Mouse (Mus musculus) forebrain, embryonic 16.5 days (tissue): ENCODE results near the gene Avil. TPM values are rescaled to one million over a fixed set of nuclear protein-coding genes. Genes with fewer than 3 reads are reported as not detected.

Experiments used
- ATAC-seq: fragments of 200-750 bp; cut with Nextera tagmentation; 2 replicates; pipeline ENCODE4 v1.8.0; 2017; ENCODE audit warnings: mild to moderate bottlenecking, moderate library complexity
- H3K27ac ChIP-seq: fragments of 300-500 bp; sonication (generic); 2 replicates; pipeline ENCODE4 v1.5.1; 2014; ENCODE audit warnings: low read length, control low read depth
- H3K27me3 ChIP-seq: fragments of 300-500 bp; sonication (generic); replicated peaks from 2 replicates; pipeline ENCODE4 v1.6.1; 2014; ENCODE audit warnings: low read length; ENCODE audit not compliant: control insufficient read depth, insufficient read depth
- H3K36me3 ChIP-seq: fragments of 300-500 bp; sonication (generic); 2 replicates; pipeline ENCODE4 v1.6.1; 2014; ENCODE audit not compliant: control insufficient read depth, insufficient read depth
- H3K4me1 ChIP-seq: fragments of 300-500 bp; sonication (generic); replicated peaks from 2 replicates; pipeline ENCODE4 v1.6.1; 2014; ENCODE audit warnings: low read length; ENCODE audit not compliant: control insufficient read depth, insufficient read depth
- H3K4me2 ChIP-seq: fragments of 300-500 bp; sonication (generic); 2 replicates; pipeline ENCODE4 v1.6.1; 2014; ENCODE audit warnings: mild to moderate bottlenecking, low read length, control low read depth
- H3K4me3 ChIP-seq: fragments of 300-500 bp; sonication (generic); replicated peaks from 2 replicates; pipeline ENCODE4 v1.5.1; 2014; ENCODE audit warnings: mild to moderate bottlenecking, low read length, control low read depth
- H3K9ac ChIP-seq: fragments of 300-500 bp; sonication (generic); replicated peaks from 2 replicates; pipeline ENCODE4 v1.6.1; 2014; ENCODE audit warnings: low read depth, low read length, control low read depth
- H3K9me3 ChIP-seq: fragments of 300-500 bp; sonication (generic); 2 replicates; pipeline ENCODE4 v1.6.1; 2016; ENCODE audit warnings: low read length; ENCODE audit not compliant: control insufficient read depth
- WGBS: fragments of 180-500 bp; shearing (Covaris S2); extraction: QIAGEN DNeasy Blood & Tissue Kit; methylation state at CpG from one replicate; pipeline ENCODE4 v1.1.7; 2014; 5-methylcytosine and 5-hydroxymethylcytosine counted together
- polyA plus RNA-seq: library from polyadenylated mRNA; unstranded; fragments of >200 nt; fragmentation: Nextera tagmentation; extraction: Ambion mirVana; gene quantifications from 2 replicates; pipeline ENCODE4 v1.2.1, GENCODE M21; 2015

Avil gene
- polyA plus RNA-seq, 1 experiment from 2014 or later = 0.15 TPM

GRCm38 (mm10) chr10:126980221-126980932 is 20.1 kb upstream of the Avil start:
- peak overlapping the region; percentile 100 for H3K27ac ChIP-seq
- ATAC-seq = peak; percentile 34
- peaks cover 54% of the 10 kb centered on the region for H3K4me1 ChIP-seq
- no peaks in the 10 kb centered on the region for H3K36me3 ChIP-seq
- no peaks in the 10 kb centered on the region for H3K9me3 ChIP-seq
- peak overlapping the region; percentile 90 for H3K4me3 ChIP-seq
- no peaks in the 10 kb centered on the region for H3K27me3 ChIP-seq
- peak overlapping the region; percentile 77 for H3K4me2 ChIP-seq
- 0% methylated on average over 16 of the region's 16 CpGs for WGBS
- H3K9ac ChIP-seq = peak overlapping the region; percentile 92

GRCm38 (mm10) chr10:126980933-126981530 is 19.5 kb upstream of the Avil start:
- Histone ChIP-seq H3K27ac (peak overlapping the region; percentile 100), H3K9me3 (no peaks in the 10 kb centered on the region), H3K36me3 (no peaks in the 10 kb centered on the region), H3K27me3 (no peaks in the 10 kb centered on the region), H3K4me2 (peak overlapping the region; percentile 77), H3K9ac (peak overlapping the region; percentile 92), H3K4me3 (peak overlapping the region; percentile 90), H3K4me1 (peaks cover 58% of the 10 kb centered on the region)
- ATAC-seq = no peak
- 1% methylated on average over 11 of the region's 11 CpGs for WGBS

- WGBS = 62% methylated on average over 3 of the region's 3 CpGs
- Histone ChIP-seq H3K27me3 (no peaks in the 10 kb centered on the region), H3K9me3 (no peaks in the 10 kb centered on the region), H3K4me1 (peaks cover 65% of the 10 kb centered on the region), H3K4me3 (no peak overlapping the region; the same call in 1 of the 2 replicates), H3K36me3 (no peaks in the 10 kb centered on the region), H3K4me2 (peak overlapping the region; percentile 77), H3K9ac (0 out of 2 replicates have a peak overlapping the region, but pooled peaks have one; percentile 24), H3K27ac (no peak overlapping the region)
- ATAC-seq = no peak
Observed at GRCm38 (mm10) chr10:126981746-126982145, 18.8 kb upstream of the Avil start.

GRCm38 (mm10) chr10:126983193-126983725 is 17.2 kb upstream of the Avil start:
- Histone ChIP-seq H3K36me3 (no peaks in the 10 kb centered on the region), H3K4me3 (no peak overlapping the region), H3K27ac (no peak overlapping the region), H3K4me1 (peaks cover 69% of the 10 kb centered on the region), H3K27me3 (no peaks in the 10 kb centered on the region), H3K9me3 (no peaks in the 10 kb centered on the region), H3K9ac (0 out of 2 replicates have a peak overlapping the region, but pooled peaks have one; percentile 6), H3K4me2 (peak overlapping the region; percentile 77)
- no peak for ATAC-seq
- 55% methylated on average over 14 of the region's 14 CpGs for WGBS

GRCm38 (mm10) chr10:126984189-126985004 is 16.1 kb upstream of the Avil start:
- Histone ChIP-seq H3K9ac (no peak overlapping the region), H3K36me3 (no peaks in the 10 kb centered on the region), H3K27me3 (no peaks in the 10 kb centered on the region), H3K9me3 (no peaks in the 10 kb centered on the region), H3K27ac (peak overlapping the region; percentile 62), H3K4me1 (peaks cover 74% of the 10 kb centered on the region), H3K4me2 (0 out of 2 replicates have a peak overlapping the region, but pooled peaks have one; percentile 3), H3K4me3 (no peak overlapping the region)
- WGBS = 14% methylated on average over 5 of the region's 5 CpGs
- ATAC-seq = no peak

- 70% methylated on average over 4 of the region's 4 CpGs for WGBS
- peak overlapping the region; percentile 62; the same call in 1 of the 2 replicates for H3K27ac ChIP-seq
- ATAC-seq = no peak
- H3K36me3 ChIP-seq = no peaks in the 10 kb centered on the region
- peaks cover 76% of the 10 kb centered on the region for H3K4me1 ChIP-seq
- H3K4me2 ChIP-seq = no peak overlapping the region
- no peaks in the 10 kb centered on the region for H3K27me3 ChIP-seq
- no peak overlapping the region for H3K4me3 ChIP-seq
- no peak overlapping the region for H3K9ac ChIP-seq
- no peaks in the 10 kb centered on the region for H3K9me3 ChIP-seq
Observed at GRCm38 (mm10) chr10:126985127-126985526, 15.4 kb upstream of the Avil start.

GRCm38 (mm10) chr10:126985579-126985978 is 14.9 kb upstream of the Avil start:
- no peak overlapping the region for H3K9ac ChIP-seq
- no peaks in the 10 kb centered on the region for H3K36me3 ChIP-seq
- no peaks in the 10 kb centered on the region for H3K9me3 ChIP-seq
- H3K4me2 ChIP-seq = no peak overlapping the region
- 91% methylated on average over 9 of the region's 9 CpGs for WGBS
- no peak overlapping the region for H3K27ac ChIP-seq
- no peaks in the 10 kb centered on the region for H3K27me3 ChIP-seq
- no peak for ATAC-seq
- peaks cover 79% of the 10 kb centered on the region for H3K4me1 ChIP-seq
- H3K4me3 ChIP-seq = no peak overlapping the region

- 42% methylated on average over 4 of the region's 4 CpGs for WGBS
- Histone ChIP-seq H3K9me3 (no peaks in the 10 kb centered on the region), H3K36me3 (no peaks in the 10 kb centered on the region), H3K27ac (peak overlapping the region; percentile 64), H3K4me1 (peaks cover 71% of the 10 kb centered on the region), H3K9ac (no peak overlapping the region), H3K4me2 (no peak overlapping the region), H3K4me3 (no peak overlapping the region), H3K27me3 (no peaks in the 10 kb centered on the region)
- peak; percentile 43 for ATAC-seq
Observed at GRCm38 (mm10) chr10:126986541-126986961, 14.0 kb upstream of the Avil start.
